Mouse (Mus musculus) midbrain, embryonic 14.5 days (tissue): ENCODE results near the gene Ptpre. TPM values are rescaled to one million over a fixed set of nuclear protein-coding genes. Genes with fewer than 3 reads are reported as not detected.

ENCODE experiments used
- ATAC-seq: fragments of 200-750 bp; cut with Nextera tagmentation; 2 replicates; pipeline ENCODE4 v1.8.0; 2017; ENCODE audit warnings: moderate number of reproducible peaks, moderate library complexity; ENCODE audit not compliant: low FRiP score, low TSS enrichment
- DNase-seq: peaks from one replicate; pipeline ENCODE4 v3.0.0-alpha.2; 2015
- H3K27ac ChIP-seq: fragments of 300-500 bp; sonication (generic); replicated peaks from 2 replicates; pipeline ENCODE4 v1.5.1; 2014; ENCODE audit warnings: mild to moderate bottlenecking, low read depth, low read length, moderate library complexity
- H3K27me3 ChIP-seq: fragments of 300-500 bp; sonication (generic); 2 replicates; pipeline ENCODE4 v1.6.1; 2014; ENCODE audit warnings: low read length, control low read depth, mixed read lengths; ENCODE audit not compliant: control insufficient read depth, insufficient read depth
- H3K36me3 ChIP-seq: fragments of 300-500 bp; sonication (generic); 2 replicates; pipeline ENCODE4 v1.6.1; 2014; ENCODE audit warnings: low read length, control low read depth; ENCODE audit not compliant: control insufficient read depth, insufficient read depth
- H3K4me1 ChIP-seq: fragments of 300-500 bp; sonication (generic); 2 replicates; pipeline ENCODE4 v1.6.1; 2014; ENCODE audit warnings: mild to moderate bottlenecking, antibody characterized with exemption, low read length, control low read depth; ENCODE audit not compliant: control insufficient read depth, insufficient read depth
- H3K4me2 ChIP-seq: fragments of 300-500 bp; sonication (generic); 2 replicates; pipeline ENCODE4 v1.6.1; 2014; ENCODE audit warnings: mild to moderate bottlenecking, low read length, moderate library complexity
- H3K4me3 ChIP-seq: fragments of 300-500 bp; sonication (generic); replicated peaks from 2 replicates; pipeline ENCODE4 v1.5.1; 2014; ENCODE audit warnings: low read depth, low read length
- H3K9ac ChIP-seq: fragments of 300-500 bp; sonication (generic); replicated peaks from 2 replicates; pipeline ENCODE4 v1.6.1; 2014; ENCODE audit warnings: mild to moderate bottlenecking, low read length, moderate library complexity
- H3K9me3 ChIP-seq: fragments of 300-500 bp; sonication (generic); 2 replicates; pipeline ENCODE4 v1.6.1; 2016; ENCODE audit warnings: low read length, control low read depth, mixed read lengths; ENCODE audit not compliant: control insufficient read depth
- WGBS: fragments of 180-500 bp; shearing (Covaris S2); extraction: QIAGEN DNeasy Blood & Tissue Kit; methylation state at CpG from one replicate; pipeline ENCODE4 v1.1.7; 2014; 5-methylcytosine and 5-hydroxymethylcytosine counted together
- polyA plus RNA-seq: library from polyadenylated mRNA; unstranded; fragments of >200 nt; fragmentation: Nextera tagmentation; extraction: Ambion mirVana; gene quantifications from 2 replicates; pipeline ENCODE4 v1.2.1, GENCODE M21; 2014

Gene Ptpre
- polyA plus RNA-seq, 1 experiment from 2014 or later = 5.0 TPM

GRCm38 (mm10) chr7:135593286-135593685, 56.0 kb downstream of the Ptpre start:
- Histone ChIP-seq H3K9me3 (no peaks in the 10 kb centered on the region), H3K36me3 (no peaks in the 10 kb centered on the region), H3K9ac (no peak overlapping the region), H3K4me1 (no peaks in the 10 kb centered on the region), H3K27me3 (no peaks in the 10 kb centered on the region), H3K4me3 (no peak overlapping the region), H3K4me2 (no peak overlapping the region), H3K27ac (no peak overlapping the region)
- ATAC-seq (no peak), DNase-seq (no peak)
- WGBS = 81% methylated on average over 5 of the region's 5 CpGs

GRCm38 (mm10) chr7:135593825-135594224, 56.5 kb downstream of the Ptpre start:
- Histone ChIP-seq H3K9me3 (no peaks in the 10 kb centered on the region), H3K4me3 (no peak overlapping the region), H3K4me2 (no peak overlapping the region), H3K36me3 (no peaks in the 10 kb centered on the region), H3K4me1 (no peaks in the 10 kb centered on the region), H3K27me3 (no peaks in the 10 kb centered on the region), H3K27ac (no peak overlapping the region), H3K9ac (no peak overlapping the region)
- no peak for DNase-seq
- ATAC-seq = no peak
- WGBS = 89% methylated on average over 3 of the region's 3 CpGs

- no peaks in the 10 kb centered on the region for H3K4me1 ChIP-seq
- H3K9ac ChIP-seq = no peak overlapping the region
- ATAC-seq = no peak
- H3K4me3 ChIP-seq = no peak overlapping the region
- no peak overlapping the region for H3K27ac ChIP-seq
- H3K27me3 ChIP-seq = no peaks in the 10 kb centered on the region
- no peak for DNase-seq
- 76% methylated on average over 7 of the region's 7 CpGs for WGBS
- H3K9me3 ChIP-seq = no peaks in the 10 kb centered on the region
- no peak overlapping the region for H3K4me2 ChIP-seq
- H3K36me3 ChIP-seq = no peaks in the 10 kb centered on the region
Observed at GRCm38 (mm10) chr7:135594676-135595075, 57.4 kb downstream of the Ptpre start.

- 61% methylated on average over 5 of the region's 5 CpGs for WGBS
- H3K4me1 ChIP-seq = no peaks in the 10 kb centered on the region
- no peak for DNase-seq
- no peak overlapping the region for H3K4me3 ChIP-seq
- H3K36me3 ChIP-seq = no peaks in the 10 kb centered on the region
- no peak overlapping the region for H3K9ac ChIP-seq
- no peaks in the 10 kb centered on the region for H3K27me3 ChIP-seq
- ATAC-seq = no peak
- H3K27ac ChIP-seq = no peak overlapping the region
- no peak overlapping the region for H3K4me2 ChIP-seq
- no peaks in the 10 kb centered on the region for H3K9me3 ChIP-seq
Observed at GRCm38 (mm10) chr7:135595640-135596174, 58.4 kb downstream of the Ptpre start.

- DNase-seq = peak; percentile 36
- H3K4me3 ChIP-seq = no peak overlapping the region
- H3K4me1 ChIP-seq = no peaks in the 10 kb centered on the region
- no peak overlapping the region for H3K9ac ChIP-seq
- no peak overlapping the region for H3K27ac ChIP-seq
- H3K27me3 ChIP-seq = no peaks in the 10 kb centered on the region
- H3K9me3 ChIP-seq = no peaks in the 10 kb centered on the region
- ATAC-seq = no peak
- no peak overlapping the region for H3K4me2 ChIP-seq
- no peaks in the 10 kb centered on the region for H3K36me3 ChIP-seq
- WGBS = 72% methylated on average over 9 of the region's 9 CpGs
Observed at GRCm38 (mm10) chr7:135597006-135597405, 59.7 kb downstream of the Ptpre start.

- H3K4me2 ChIP-seq = no peak overlapping the region
- H3K4me1 ChIP-seq = no peaks in the 10 kb centered on the region
- no peak overlapping the region for H3K27ac ChIP-seq
- no peaks in the 10 kb centered on the region for H3K27me3 ChIP-seq
- H3K36me3 ChIP-seq = no peaks in the 10 kb centered on the region
- ATAC-seq = no peak
- 74% methylated on average over 12 of the region's 12 CpGs for WGBS
- no peaks in the 10 kb centered on the region for H3K9me3 ChIP-seq
- H3K4me3 ChIP-seq = no peak overlapping the region
- H3K9ac ChIP-seq = no peak overlapping the region
- DNase-seq = no peak
Observed at GRCm38 (mm10) chr7:135597604-135598289, 60.5 kb downstream of the Ptpre start.

- no peaks in the 10 kb centered on the region for H3K4me1 ChIP-seq
- no peak overlapping the region for H3K9ac ChIP-seq
- H3K27me3 ChIP-seq = no peaks in the 10 kb centered on the region
- no peaks in the 10 kb centered on the region for H3K36me3 ChIP-seq
- H3K27ac ChIP-seq = no peak overlapping the region
- 75% methylated on average over 7 of the region's 7 CpGs for WGBS
- no peak for DNase-seq
- no peak overlapping the region for H3K4me2 ChIP-seq
- no peaks in the 10 kb centered on the region for H3K9me3 ChIP-seq
- no peak for ATAC-seq
- no peak overlapping the region for H3K4me3 ChIP-seq
Observed at GRCm38 (mm10) chr7:135598303-135598855, 61.1 kb downstream of the Ptpre start.

- Histone ChIP-seq H3K27ac (no peak overlapping the region), H3K4me1 (no peaks in the 10 kb centered on the region), H3K36me3 (no peaks in the 10 kb centered on the region), H3K9ac (no peak overlapping the region), H3K4me2 (no peak overlapping the region), H3K4me3 (no peak overlapping the region), H3K27me3 (no peaks in the 10 kb centered on the region), H3K9me3 (no peaks in the 10 kb centered on the region)
- ATAC-seq (no peak), DNase-seq (no peak)
- WGBS = 88% methylated on average over 3 of the region's 3 CpGs
Observed at GRCm38 (mm10) chr7:135600076-135600475, 62.8 kb downstream of the Ptpre start.

GRCm38 (mm10) chr7:135601607-135602006, 64.3 kb downstream of the Ptpre start:
- Histone ChIP-seq H3K9ac (no peak overlapping the region), H3K4me1 (no peaks in the 10 kb centered on the region), H3K36me3 (no peaks in the 10 kb centered on the region), H3K27ac (no peak overlapping the region), H3K4me3 (no peak overlapping the region), H3K9me3 (no peaks in the 10 kb centered on the region), H3K27me3 (no peaks in the 10 kb centered on the region), H3K4me2 (no peak overlapping the region)
- 89% methylated on average over 8 of the region's 8 CpGs for WGBS
- ATAC-seq (no peak), DNase-seq (no peak)
